Mouse (Mus musculus) Patski (cell line): ENCODE results near the gene Mrpl43. TPM values are rescaled to one million over a fixed set of nuclear protein-coding genes. Genes with fewer than 3 reads are reported as not detected.
"Not testable (repeated sequence)": the region's sequence is repeated elsewhere in the genome, so short reads cannot be mapped to it uniquely, and the experiment has no call there.

ENCODE experiments used
- ATAC-seq: fragments of 100-300 bp; one replicate; pipeline ENCODE4 v1.8.0; 2021
- CTCF ChIA-PET: fragments of 350-600 bp; sonication (Branson Sonifier 250); formaldehyde crosslinking; loops from one replicate; lab custom pipeline; 2022; ENCODE audit warnings: inconsistent platforms; lab: Charles Lee
- POLR2A ChIA-PET: fragments of 350-600 bp; sonication (Branson Sonifier 250); formaldehyde crosslinking; loops from one replicate; lab custom pipeline; 2022; ENCODE audit warnings: antibody characterized with exemption, inconsistent platforms; lab: Charles Lee
- DNase-seq: peaks from one replicate; pipeline ENCODE4 v3.0.0-alpha.2; 2011; ENCODE audit warnings: low read depth, low spot score
- H3K27me3 ChIP-seq: fragments of 371-371 bp; one replicate; pipeline ENCODE4 v1.5.1; 2021
- CTCF ChIP-seq: fragments of 100-300 bp; IDR thresholded peaks from one replicate; pipeline ENCODE4 v1.5.1; 2021
- in situ Hi-C: fragments of 300-500 bp; cut with MboI; formaldehyde crosslinking; loops from 3 replicates; pipeline ENCODE4 v1.11.1; 2018; ENCODE audit warnings: low pct_unique_long_range_greater_than_20kb, mixed read lengths
- polyA plus RNA-seq: library from polyadenylated mRNA; unstranded; gene quantifications from one replicate; pipeline ENCODE4 v1.2.3, GENCODE M21; 2021

Mrpl43 gene
- polyA plus RNA-seq, 1 experiment from 2014 or later = 68.3 TPM

- DNase-seq = no peak
- ChIA-PET CTCF (interaction anchor here (1.0 to 4.0 kb wide), 4 partner anchors 8 to 33 kb away, joined by 3 to 31 read pairs (median 8); no protein-coding TSS in a partner anchor), POLR2A (no interaction called here)
- in situ Hi-C loops = no loop called here
- ATAC-seq = no peak
- H3K27me3 ChIP-seq = peaks cover 5% of the 10 kb centered on the region
- no peak for TF ChIP-seq CTCF
These were observed 39.4 kb upstream of the Mrpl43 start, which contains the start of gene Pdzd7 for GRCm38 (mm10) chr19:45045651-45046050. Pdzd7 (minus strand) TSS chr19:45045717.

GRCm38 (mm10) chr19:45045236-45045635 is 39.0 kb upstream of the Mrpl43 start:
- no peak for ATAC-seq
- ChIA-PET CTCF (interaction anchor here (1.6 to 4.0 kb wide), 3 partner anchors 9 to 14 kb away, joined by 5 to 31 read pairs (median 11); no protein-coding TSS in a partner anchor), POLR2A (no interaction called here)
- no peak for TF ChIP-seq CTCF
- H3K27me3 ChIP-seq = peaks cover 9% of the 10 kb centered on the region
- in situ Hi-C loops = no loop called here
- no peak for DNase-seq

GRCm38 (mm10) chr19:45044389-45044927 is 38.2 kb upstream of the Mrpl43 start:
- ChIA-PET CTCF (interaction anchor here (1.6 kb wide), 1 partner anchor 9 kb away, joined by 5 read pairs; no protein-coding TSS in a partner anchor), POLR2A (no interaction called here)
- DNase-seq (no peak), ATAC-seq (no peak)
- peaks cover 15% of the 10 kb centered on the region for H3K27me3 ChIP-seq
- in situ Hi-C loops = no loop called here
- no peak for TF ChIP-seq CTCF

GRCm38 (mm10) chr19:45040214-45040613 is 34.0 kb upstream of the Mrpl43 start:
- ChIA-PET CTCF (no interaction called here), POLR2A (no interaction called here)
- no peak for DNase-seq
- in situ Hi-C loops = no loop called here
- TF ChIP-seq CTCF = no peak
- ATAC-seq = no peak
- peaks cover 15% of the 10 kb centered on the region for H3K27me3 ChIP-seq

- peaks cover 10% of the 10 kb centered on the region for H3K27me3 ChIP-seq
- CTCF ChIA-PET = interaction anchor here (1.3 to 1.6 kb wide), 2 partner anchors 8 to 18 kb away, joined by 3 to 5 read pairs; no protein-coding TSS in a partner anchor
- not testable (repeated sequence) for ATAC-seq, DNase-seq
- in situ Hi-C loops = loop anchor here (10.0 kb wide), 1 partner anchor 453 kb away; no protein-coding TSS in a partner anchor
- POLR2A ChIA-PET = interaction anchor here (1.4 kb wide), 1 partner anchor 9 kb away, joined by 3 read pairs; the partner anchor contains the start of gene Sfxn3
These were observed 32.0 kb upstream of the Mrpl43 start for GRCm38 (mm10) chr19:45038198-45038597.

- no peak for TF ChIP-seq CTCF
- peaks cover 10% of the 10 kb centered on the region for H3K27me3 ChIP-seq
- no peak for ATAC-seq
- in situ Hi-C loops = loop anchor here (10.0 kb wide), 1 partner anchor 452 kb away; no protein-coding TSS in a partner anchor
- no peak for DNase-seq
- POLR2A ChIA-PET = interaction anchor here (1.4 kb wide), 2 partner anchors 11 to 18 kb away, joined by 3 read pairs; partner anchors contain the start of gene Sfxn3
- CTCF ChIA-PET = interaction anchor here (0.8 to 1.1 kb wide), 5 partner anchors 10 to 40 kb away, joined by 3 read pairs; partner anchors contain the start of gene Sfxn3
These were observed 30.6 kb upstream of the Mrpl43 start for GRCm38 (mm10) chr19:45036867-45037266.

- in situ Hi-C loops = loop anchor here (10.0 kb wide), 1 partner anchor 448 kb away; no protein-coding TSS in a partner anchor
- DNase-seq (no peak), ATAC-seq (no peak)
- no peak for TF ChIP-seq CTCF
- no peaks in the 10 kb centered on the region for H3K27me3 ChIP-seq
- CTCF ChIA-PET = interaction anchor here (1.2 to 6.9 kb wide), 8 partner anchors 9 to 136 kb away, joined by 3 to 188 read pairs (median 12); partner anchors contain the start of genes Kazald1, Lzts2, Mrpl43 and Pdzd7
- POLR2A ChIA-PET = no interaction called here
These were observed 26.5 kb upstream of the Mrpl43 start for GRCm38 (mm10) chr19:45032570-45033332.

- no peak for TF ChIP-seq CTCF
- DNase-seq (no peak), ATAC-seq (no peak)
- POLR2A ChIA-PET = interaction anchor here (0.9 to 2.9 kb wide), 3 partner anchors 15 to 19 kb away, joined by 3 to 31 read pairs (median 3); partner anchors contain the start of gene Lzts2
- CTCF ChIA-PET = interaction anchor here (0.9 to 6.9 kb wide), 13 partner anchors 11 to 450 kb away, joined by 3 to 188 read pairs (median 10); partner anchors contain the start of genes Kazald1, Lzts2, Mrpl43 and Pdzd7
- no peaks in the 10 kb centered on the region for H3K27me3 ChIP-seq
- in situ Hi-C loops = loop anchor here (10.0 kb wide), 1 partner anchor 447 kb away; no protein-coding TSS in a partner anchor
These were observed 25.5 kb upstream of the Mrpl43 start for GRCm38 (mm10) chr19:45031780-45032179.

- TF ChIP-seq CTCF = no peak
- ChIA-PET POLR2A (interaction anchor here (0.9 to 2.9 kb wide), 6 partner anchors 10 to 28 kb away, joined by 3 to 31 read pairs (median 3); partner anchors contain the start of gene Lzts2), CTCF (interaction anchor here (0.7 to 6.9 kb wide), 17 partner anchors 10 to 449 kb away, joined by 3 to 188 read pairs (median 7); partner anchors contain the start of genes Kazald1, Lzts2, Mrpl43 and Pdzd7)
- in situ Hi-C loops = loop anchor here (10.0 kb wide), 1 partner anchor 446 kb away; no protein-coding TSS in a partner anchor
- DNase-seq = no peak
- ATAC-seq = no peak
- H3K27me3 ChIP-seq = no peaks in the 10 kb centered on the region
These were observed 24.8 kb upstream of the Mrpl43 start for GRCm38 (mm10) chr19:45030746-45031693.
